Mouse (Mus musculus) midbrain, embryonic 12.5 days (tissue): ENCODE measurements around the gene Eipr1. TPM values are rescaled to one million over a fixed set of nuclear protein-coding genes. Genes with fewer than 3 reads are reported as not detected.
A peak's percentile ranks its signal among the peaks of the same experiment; 100 is the strongest.

Experiments
- ATAC-seq: fragments of 200-750 bp; cut with Nextera tagmentation; 2 replicates; pipeline ENCODE4 v1.8.0; 2017; ENCODE audit warnings: low read depth, moderate TSS enrichment, moderate library complexity; ENCODE audit not compliant: low FRiP score
- H3K27ac ChIP-seq: fragments of 300-500 bp; sonication (generic); replicated peaks from 2 replicates; pipeline ENCODE4 v1.5.1; 2016; ENCODE audit warnings: mild to moderate bottlenecking
- H3K27me3 ChIP-seq: fragments of 300-500 bp; sonication (generic); 2 replicates; pipeline ENCODE4 v1.6.1; 2016; ENCODE audit warnings: mild to moderate bottlenecking
- H3K36me3 ChIP-seq: fragments of 300-500 bp; sonication (generic); 2 replicates; pipeline ENCODE4 v1.6.1; 2016
- H3K4me1 ChIP-seq: fragments of 300-500 bp; sonication (generic); 2 replicates; pipeline ENCODE4 v1.6.1; 2016
- H3K4me2 ChIP-seq: fragments of 300-500 bp; sonication (generic); replicated peaks from 2 replicates; pipeline ENCODE4 v1.6.1; 2016; ENCODE audit warnings: mild to moderate bottlenecking, moderate library complexity
- H3K4me3 ChIP-seq: fragments of 300-500 bp; sonication (generic); 2 replicates; pipeline ENCODE4 v1.5.1; 2016; ENCODE audit warnings: mild to moderate bottlenecking
- H3K9ac ChIP-seq: fragments of 300-500 bp; sonication (generic); replicated peaks from 2 replicates; pipeline ENCODE4 v1.6.1; 2016; ENCODE audit warnings: mild to moderate bottlenecking, moderate library complexity
- H3K9me3 ChIP-seq: fragments of 300-500 bp; sonication (generic); 2 replicates; pipeline ENCODE4 v1.6.1; 2016; ENCODE audit warnings: mild to moderate bottlenecking
- WGBS: fragments of 180-500 bp; shearing (Covaris S2); methylation state at CpG from one replicate; pipeline ENCODE4 v1.1.7; 2016; 5-methylcytosine and 5-hydroxymethylcytosine counted together
- polyA plus RNA-seq: library from polyadenylated mRNA; unstranded; fragments of >200 nt; fragmentation: Nextera tagmentation; extraction: Ambion mirVana; gene quantifications from 2 replicates; pipeline ENCODE4 v1.2.1, GENCODE M21; 2016

Eipr1 gene
- polyA plus RNA-seq, 1 experiment from 2014 or later, result 53.6 TPM

GRCm38 (mm10) chr12:28831066-28831733 lies 79.6 kb downstream of the Eipr1 start:
- no peak for ATAC-seq
- H3K4me1 ChIP-seq, result no peaks in the 10 kb centered on the region; the same call in 1 of the 2 replicates
- no peaks in the 10 kb centered on the region for H3K9me3 ChIP-seq
- no peaks in the 10 kb centered on the region for H3K27me3 ChIP-seq
- no peak overlapping the region for H3K4me2 ChIP-seq
- H3K27ac ChIP-seq, result 0 out of 2 replicates have a peak overlapping the region, but pooled peaks have one; percentile 26
- no peak overlapping the region for H3K4me3 ChIP-seq
- 52% methylated on average over 7 of the region's 7 CpGs for WGBS
- no peaks in the 10 kb centered on the region for H3K36me3 ChIP-seq
- no peak overlapping the region for H3K9ac ChIP-seq

- Histone ChIP-seq H3K36me3 (no peaks in the 10 kb centered on the region), H3K4me1 (peaks cover 5% of the 10 kb centered on the region; the same call in 1 of the 2 replicates), H3K27ac (no peak overlapping the region), H3K27me3 (no peaks in the 10 kb centered on the region), H3K9me3 (no peaks in the 10 kb centered on the region), H3K9ac (no peak overlapping the region), H3K4me3 (no peak overlapping the region), H3K4me2 (no peak overlapping the region)
- 85% methylated on average over 6 of the region's 6 CpGs for WGBS
- no peak for ATAC-seq
Measured at GRCm38 (mm10) chr12:28834266-28834665, 82.7 kb downstream of the Eipr1 start.

GRCm38 (mm10) chr12:28835683-28836082 lies 84.1 kb downstream of the Eipr1 start:
- H3K27ac ChIP-seq, result no peak overlapping the region
- ATAC-seq, result no peak
- 95% methylated on average over 3 of the region's 3 CpGs for WGBS
- no peaks in the 10 kb centered on the region for H3K27me3 ChIP-seq
- H3K36me3 ChIP-seq, result no peaks in the 10 kb centered on the region
- H3K4me2 ChIP-seq, result no peak overlapping the region
- H3K4me3 ChIP-seq, result no peak overlapping the region
- H3K9ac ChIP-seq, result no peak overlapping the region
- H3K9me3 ChIP-seq, result no peaks in the 10 kb centered on the region
- H3K4me1 ChIP-seq, result peaks cover 5% of the 10 kb centered on the region; the same call in 1 of the 2 replicates

GRCm38 (mm10) chr12:28838268-28838667 lies 86.7 kb downstream of the Eipr1 start:
- no peak overlapping the region for H3K4me3 ChIP-seq
- 78% methylated on average over 4 of the region's 4 CpGs for WGBS
- no peaks in the 10 kb centered on the region for H3K9me3 ChIP-seq
- H3K9ac ChIP-seq, result no peak overlapping the region
- no peaks in the 10 kb centered on the region for H3K27me3 ChIP-seq
- H3K36me3 ChIP-seq, result no peaks in the 10 kb centered on the region
- peaks cover 5% of the 10 kb centered on the region; the same call in 1 of the 2 replicates for H3K4me1 ChIP-seq
- no peak overlapping the region for H3K27ac ChIP-seq
- no peak for ATAC-seq
- H3K4me2 ChIP-seq, result no peak overlapping the region

- 91% methylated on average over 7 of the region's 7 CpGs for WGBS
- H3K4me2 ChIP-seq, result no peak overlapping the region
- no peak overlapping the region for H3K4me3 ChIP-seq
- H3K27me3 ChIP-seq, result no peaks in the 10 kb centered on the region
- no peaks in the 10 kb centered on the region for H3K36me3 ChIP-seq
- no peak for ATAC-seq
- H3K27ac ChIP-seq, result no peak overlapping the region
- H3K4me1 ChIP-seq, result peaks cover 5% of the 10 kb centered on the region; the same call in 1 of the 2 replicates
- H3K9ac ChIP-seq, result no peak overlapping the region
- no peaks in the 10 kb centered on the region for H3K9me3 ChIP-seq
Measured at GRCm38 (mm10) chr12:28838971-28839370, 87.4 kb downstream of the Eipr1 start.

- no peak for ATAC-seq
- Histone ChIP-seq H3K4me3 (no peak overlapping the region), H3K27me3 (no peaks in the 10 kb centered on the region), H3K9me3 (no peaks in the 10 kb centered on the region), H3K4me2 (no peak overlapping the region), H3K27ac (no peak overlapping the region), H3K4me1 (peaks cover 5% of the 10 kb centered on the region; the same call in 1 of the 2 replicates), H3K36me3 (no peaks in the 10 kb centered on the region), H3K9ac (no peak overlapping the region)
- 83% methylated on average over 5 of the region's 5 CpGs for WGBS
Measured at GRCm38 (mm10) chr12:28841179-28841698, 89.6 kb downstream of the Eipr1 start.

GRCm38 (mm10) chr12:28845811-28846210 lies 94.2 kb downstream of the Eipr1 start:
- Histone ChIP-seq H3K9me3 (no peaks in the 10 kb centered on the region), H3K36me3 (no peaks in the 10 kb centered on the region), H3K27ac (no peak overlapping the region), H3K4me1 (peaks cover 8% of the 10 kb centered on the region; the same call in 1 of the 2 replicates), H3K4me2 (no peak overlapping the region), H3K4me3 (no peak overlapping the region), H3K27me3 (no peaks in the 10 kb centered on the region), H3K9ac (no peak overlapping the region)
- WGBS, result 94% methylated on average over 8 of the region's 8 CpGs
- ATAC-seq, result no peak

GRCm38 (mm10) chr12:28847401-28847800 lies 95.8 kb downstream of the Eipr1 start:
- Histone ChIP-seq H3K9ac (no peak overlapping the region), H3K9me3 (no peaks in the 10 kb centered on the region), H3K27ac (no peak overlapping the region), H3K4me1 (peaks cover 8% of the 10 kb centered on the region; the same call in 1 of the 2 replicates), H3K4me3 (no peak overlapping the region), H3K4me2 (no peak overlapping the region), H3K27me3 (no peaks in the 10 kb centered on the region), H3K36me3 (no peaks in the 10 kb centered on the region)
- no peak for ATAC-seq
- 80% methylated on average over 6 of the region's 6 CpGs for WGBS

GRCm38 (mm10) chr12:28848726-28849612 lies 97.4 kb downstream of the Eipr1 start:
- Histone ChIP-seq H3K27ac (peak overlapping the region; percentile 75), H3K4me1 (peaks cover 8% of the 10 kb centered on the region; the same call in 1 of the 2 replicates), H3K4me3 (no peak overlapping the region), H3K9me3 (no peaks in the 10 kb centered on the region), H3K4me2 (no peak overlapping the region), H3K27me3 (no peaks in the 10 kb centered on the region), H3K36me3 (no peaks in the 10 kb centered on the region), H3K9ac (no peak overlapping the region)
- 61% methylated on average over 18 of the region's 18 CpGs for WGBS
- ATAC-seq, result 0 out of 2 replicates have a peak, but pooled peaks have one; percentile 34

GRCm38 (mm10) chr12:28859495-28860263 lies 108.1 kb downstream of the Eipr1 start:
- Histone ChIP-seq H3K27me3 (no peaks in the 10 kb centered on the region), H3K4me1 (peaks cover 24% of the 10 kb centered on the region), H3K4me2 (peak overlapping the region; percentile 17), H3K27ac (peak overlapping the region; percentile 92), H3K9ac (peak overlapping the region; percentile 25; the same call in 1 of the 2 replicates), H3K4me3 (no peak overlapping the region), H3K9me3 (no peaks in the 10 kb centered on the region), H3K36me3 (0 out of 2 replicates have a peak, but pooled peaks cover 5% of the 10 kb centered on the region)
- ATAC-seq, result peak; percentile 83
- 35% methylated on average over 11 of the region's 11 CpGs for WGBS

GRCm38 (mm10) chr12:28860264-28860560 lies 108.6 kb downstream of the Eipr1 start:
- Histone ChIP-seq H3K4me1 (peaks cover 24% of the 10 kb centered on the region), H3K36me3 (peaks cover 10% of the 10 kb centered on the region; the same call in 1 of the 2 replicates), H3K9ac (peak overlapping the region; percentile 25; the same call in 1 of the 2 replicates), H3K27me3 (no peaks in the 10 kb centered on the region), H3K4me2 (peak overlapping the region; percentile 17), H3K9me3 (no peaks in the 10 kb centered on the region), H3K4me3 (no peak overlapping the region), H3K27ac (peak overlapping the region; percentile 92)
- 18% methylated on average over 5 of the region's 5 CpGs for WGBS
- peak; percentile 59; the same call in 1 of the 2 replicates for ATAC-seq
